Mouse (Mus musculus) MEL (cell line): ENCODE results near the gene Eno2. TPM values are rescaled to one million over a fixed set of nuclear protein-coding genes. Genes with fewer than 3 reads are reported as not detected.

Experiments
- DNase-seq: peaks from one replicate; pipeline ENCODE4 v3.0.0; 2011; ENCODE audit warnings: low read depth, low spot score
- H3K27ac ChIP-seq: 2 replicates; pipeline ENCODE4 v1.5.1; 2012; ENCODE audit warnings: low read depth, mild to moderate bottlenecking, control low read depth, low read length, moderate library complexity; ENCODE audit not compliant: control insufficient read depth
- H3K27me3 ChIP-seq, 2 experiments: fragments of 150-350 bp in 1 of 2; sonication (generic) in 1 of 2; 2 replicates each; pipeline ENCODE4 v1.6.1; 2012; ENCODE audit warnings: low read length in 2 of 2, mild to moderate bottlenecking in 2 of 2, improper control_type of control experiment in 1 of 2, moderate library complexity in 1 of 2; ENCODE audit not compliant: insufficient read depth in 2 of 2, control insufficient read depth in 1 of 2
- H3K36me3 ChIP-seq, 2 experiments: 2 replicates each; pipeline ENCODE4 v1.6.1; 2012 to 2014; ENCODE audit warnings: low read length in 2 of 2, improper control_type of control experiment in 1 of 2, inconsistent platforms in 1 of 2, mild to moderate bottlenecking in 1 of 2; ENCODE audit not compliant: insufficient read depth in 2 of 2, control insufficient read depth in 1 of 2
- H3K4me1 ChIP-seq, 2 experiments: fragments of 150-350 bp in 1 of 2; sonication (generic) in 1 of 2; 2 replicates each; pipeline ENCODE4 v1.6.1; 2012; ENCODE audit warnings: low read length in 2 of 2, improper control_type of control experiment in 1 of 2, mild to moderate bottlenecking in 1 of 2; ENCODE audit not compliant: insufficient read depth in 2 of 2, control insufficient read depth in 1 of 2
- H3K4me3 ChIP-seq, 2 experiments: fragments of 150-350 bp in 1 of 2; sonication (generic) in 1 of 2; 2 replicates each; pipeline ENCODE4 v1.5.1; 2012; ENCODE audit warnings: low read depth in 2 of 2, low read length in 2 of 2, mild to moderate bottlenecking in 2 of 2, moderate library complexity in 2 of 2, control low read depth in 1 of 2, improper control_type of control experiment in 1 of 2; ENCODE audit not compliant: control insufficient read depth in 1 of 2, insufficient read depth in 1 of 2
- H3K79me2 ChIP-seq: 2 replicates; pipeline ENCODE4 v1.6.1; 2012; ENCODE audit warnings: mild to moderate bottlenecking, low read length, moderate library complexity; ENCODE audit not compliant: control insufficient read depth, poor library complexity, insufficient read depth
- H3K9ac ChIP-seq: 2 replicates; pipeline ENCODE4 v1.6.1; 2012; ENCODE audit warnings: low read depth, mild to moderate bottlenecking, control low read depth, low read length, moderate library complexity; ENCODE audit not compliant: control insufficient read depth, poor library complexity, severe bottlenecking
- H3K9me3 ChIP-seq: fragments of 150-350 bp; sonication (generic); replicated peaks from 2 replicates; pipeline ENCODE4 v1.6.1; 2012; ENCODE audit warnings: mild to moderate bottlenecking, low read length, improper control_type of control experiment, moderate library complexity; ENCODE audit not compliant: insufficient read depth
- BHLHE40 ChIP-seq: IDR thresholded peaks from 2 replicates; pipeline ENCODE4 v1.6.1; 2012; ENCODE audit warnings: low read depth, mild to moderate bottlenecking, inconsistent platforms, low read length, improper control_type of control experiment, borderline replicate concordance
- CHD1 ChIP-seq: IDR thresholded peaks from 2 replicates; pipeline ENCODE4 v1.6.1; 2012; ENCODE audit warnings: low read depth, mild to moderate bottlenecking, inconsistent platforms, low read length, improper control_type of control experiment
- CHD2 ChIP-seq: IDR thresholded peaks from 2 replicates; pipeline ENCODE4 v1.6.1; 2011; ENCODE audit warnings: low read length, improper control_type of control experiment
- E2F4 ChIP-seq: IDR thresholded peaks from 2 replicates; pipeline ENCODE4 v1.6.1; 2011; ENCODE audit warnings: low read depth, low read length, improper control_type of control experiment, borderline replicate concordance
- ELF1 ChIP-seq: IDR thresholded peaks from 2 replicates; pipeline ENCODE4 v1.6.1; 2014; ENCODE audit warnings: low read depth, mild to moderate bottlenecking, inconsistent platforms, low read length, improper control_type of control experiment, moderate library complexity
- GABPA ChIP-seq: IDR thresholded peaks from 2 replicates; pipeline ENCODE4 v1.6.1; 2012; ENCODE audit warnings: low read depth, mild to moderate bottlenecking, inconsistent platforms, low read length, improper control_type of control experiment, moderate library complexity
- GATA1 ChIP-seq: IDR thresholded peaks from 2 replicates; pipeline ENCODE4 v1.6.1; 2011; ENCODE audit warnings: low read depth, low read length, improper control_type of control experiment
- HCFC1 ChIP-seq: IDR thresholded peaks from 2 replicates; pipeline ENCODE4 v1.6.1; 2012; ENCODE audit warnings: low read depth, mild to moderate bottlenecking, inconsistent platforms, low read length, improper control_type of control experiment, moderate library complexity
- JUND ChIP-seq: IDR thresholded peaks from 2 replicates; pipeline ENCODE4 v1.6.1; 2011; ENCODE audit warnings: low read depth, mild to moderate bottlenecking, improper control_type of control experiment, low read length
- KAT2A ChIP-seq: conservative IDR thresholded peaks from 2 replicates; pipeline ENCODE4 v1.6.1; 2012; ENCODE audit warnings: low read depth, low read length, improper control_type of control experiment, inconsistent platforms
- MAX ChIP-seq: IDR thresholded peaks from 2 replicates; pipeline ENCODE4 v1.6.1; 2011; ENCODE audit warnings: low read length, improper control_type of control experiment
- MAZ ChIP-seq: IDR thresholded peaks from 2 replicates; pipeline ENCODE4 v1.6.1; 2012; ENCODE audit warnings: low read depth, mild to moderate bottlenecking, inconsistent platforms, low read length, improper control_type of control experiment
- MEF2A ChIP-seq: IDR thresholded peaks from 2 replicates; pipeline ENCODE4 v1.6.1; 2014; ENCODE audit warnings: low read depth, mild to moderate bottlenecking, inconsistent platforms, low read length, improper control_type of control experiment; ENCODE audit not compliant: poor library complexity, insufficient replicate concordance, severe bottlenecking; ENCODE audit errors: extremely low read depth
- MXI1 ChIP-seq: IDR thresholded peaks from 2 replicates; pipeline ENCODE4 v1.6.1; 2011; ENCODE audit warnings: mild to moderate bottlenecking, low read depth, low read length, improper control_type of control experiment
- MYB ChIP-seq: IDR thresholded peaks from 2 replicates; pipeline ENCODE4 v1.6.1; 2011; ENCODE audit warnings: mild to moderate bottlenecking, low read depth, low read length, improper control_type of control experiment
- MYC ChIP-seq: IDR thresholded peaks from 2 replicates; pipeline ENCODE4 v1.6.1; 2011; ENCODE audit warnings: low read depth, mild to moderate bottlenecking, low read length, improper control_type of control experiment, moderate library complexity
- NRF1 ChIP-seq: IDR thresholded peaks from 2 replicates; pipeline ENCODE4 v1.6.1; 2014; ENCODE audit warnings: low read depth, mild to moderate bottlenecking, inconsistent platforms, low read length, improper control_type of control experiment, moderate library complexity; ENCODE audit not compliant: poor library complexity, insufficient read depth, severe bottlenecking
- POLR2AphosphoS2 ChIP-seq: IDR thresholded peaks from 2 replicates; pipeline ENCODE4 v1.6.1; 2011; ENCODE audit warnings: low read length, improper control_type of control experiment
- RCOR1 ChIP-seq: IDR thresholded peaks from 2 replicates; pipeline ENCODE4 v1.6.1; 2012; ENCODE audit warnings: low read depth, mild to moderate bottlenecking, inconsistent platforms, low read length, improper control_type of control experiment
- SMC3 ChIP-seq: IDR thresholded peaks from 2 replicates; pipeline ENCODE4 v1.6.1; 2011; ENCODE audit warnings: low read depth, low read length, improper control_type of control experiment
- TAL1 ChIP-seq: IDR thresholded peaks from 2 replicates; pipeline ENCODE4 v1.6.1; 2012; ENCODE audit warnings: mild to moderate bottlenecking, inconsistent platforms, low read length, moderate library complexity, mixed read lengths
- TBP ChIP-seq: IDR thresholded peaks from 2 replicates; pipeline ENCODE4 v1.8.0; 2011; ENCODE audit warnings: low read depth, low read length, improper control_type of control experiment
- UBTF ChIP-seq: IDR thresholded peaks from 2 replicates; pipeline ENCODE4 v1.6.1; 2012; ENCODE audit warnings: low read depth, mild to moderate bottlenecking, inconsistent platforms, low read length, improper control_type of control experiment, moderate library complexity, borderline replicate concordance; ENCODE audit not compliant: insufficient read depth
- USF2 ChIP-seq, 2 experiments: IDR thresholded peaks; 2 replicates each; pipeline ENCODE4 v1.6.1; 2011 to 2012; ENCODE audit warnings: improper control_type of control experiment in 2 of 2, low read length in 2 of 2, borderline replicate concordance in 1 of 2, inconsistent platforms in 1 of 2, low read depth in 1 of 2, mild to moderate bottlenecking in 1 of 2; ENCODE audit not compliant: insufficient read depth in 1 of 2
- ZC3H11A ChIP-seq: IDR thresholded peaks from 2 replicates; pipeline ENCODE4 v1.6.1; 2012; ENCODE audit warnings: low read depth, mild to moderate bottlenecking, inconsistent platforms, low read length, improper control_type of control experiment
- ZKSCAN1 ChIP-seq: IDR thresholded peaks from 2 replicates; pipeline ENCODE4 v1.6.1; 2012; ENCODE audit warnings: low read depth, mild to moderate bottlenecking, inconsistent platforms, low read length, improper control_type of control experiment, moderate library complexity
- ZMIZ1 ChIP-seq: IDR thresholded peaks from 2 replicates; pipeline ENCODE4 v1.6.1; 2012; ENCODE audit warnings: low read depth, mild to moderate bottlenecking, inconsistent platforms, low read length, improper control_type of control experiment, moderate library complexity
- polyA plus RNA-seq, 2 experiments: library from polyadenylated mRNA; stranded (reverse) in 1 of 2; unstranded in 1 of 2; fragments of >175 nt in 1 of 2; fragments of >200 nt in 1 of 2; gene quantifications; 2 replicates each; pipeline versions ENCODE4 v1.2.1 to v1.2.4; 2012; ENCODE audit warnings: low replicate concordance in 2 of 2, low read depth in 1 of 2; ENCODE audit not compliant: insufficient read length in 2 of 2, insufficient read depth in 1 of 2, missing spikeins in 1 of 2
- total RNA-seq: library from RNA; depleted of rRNA; stranded (reverse); fragments of 300-350 nt; gene quantifications from 2 replicates; pipeline ENCODE4 v1.2.3, GENCODE M21; 2012

Gene Eno2
- total and polyA plus RNA-seq, 3 experiments, result 3.2 to 12.5 TPM; not detected in 1

DNA sequence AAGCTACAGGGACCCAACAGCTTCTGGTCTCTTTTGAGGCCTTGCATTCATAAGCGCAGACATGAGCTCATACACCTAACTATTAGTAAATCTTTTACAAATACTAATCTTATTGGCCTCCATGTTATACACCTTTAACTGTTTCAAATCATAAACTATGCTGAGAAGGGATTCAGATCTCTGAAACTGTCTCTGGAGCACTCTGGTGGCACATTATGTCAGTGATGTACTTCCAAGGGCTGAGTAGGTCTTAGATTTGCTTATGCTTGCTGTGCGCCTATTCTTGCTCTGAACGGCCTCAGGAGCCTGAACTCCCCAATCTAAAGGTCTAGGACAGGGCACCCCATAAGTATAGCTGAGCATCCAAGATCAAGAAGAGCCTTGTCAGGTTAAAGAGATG is 27.6 kb downstream of the Eno2 start:
- Histone ChIP-seq H3K79me2 (peaks cover 1% of the 10 kb centered on the region; the same call in 1 of the 2 replicates), H3K27me3 (no peaks in the 10 kb centered on the region), H3K9ac (peak overlapping the region; percentile 72), H3K36me3 (peaks cover 0 to 12% of the 10 kb centered on the region in 2 experiments; a peak in 2 of 4 replicates), H3K27ac (peak overlapping the region; percentile 96), H3K9me3 (no peaks in the 10 kb centered on the region), H3K4me3 (peak overlapping the region; percentile 10 to 18; a peak in 3 of 4 replicates), H3K4me1 (peaks cover 2 to 13% of the 10 kb centered on the region in 2 experiments; a peak in 3 of 4 replicates)
- no peak for DNase-seq
- TF ChIP-seq TBP (no peak), ZC3H11A (no peak), ZKSCAN1 (no peak), E2F4 (no peak), MXI1 (peak; percentile 15; the same call in 1 of the 2 replicates), TAL1 (no peak), UBTF (no peak), POLR2AphosphoS2 (no peak)

DNA sequence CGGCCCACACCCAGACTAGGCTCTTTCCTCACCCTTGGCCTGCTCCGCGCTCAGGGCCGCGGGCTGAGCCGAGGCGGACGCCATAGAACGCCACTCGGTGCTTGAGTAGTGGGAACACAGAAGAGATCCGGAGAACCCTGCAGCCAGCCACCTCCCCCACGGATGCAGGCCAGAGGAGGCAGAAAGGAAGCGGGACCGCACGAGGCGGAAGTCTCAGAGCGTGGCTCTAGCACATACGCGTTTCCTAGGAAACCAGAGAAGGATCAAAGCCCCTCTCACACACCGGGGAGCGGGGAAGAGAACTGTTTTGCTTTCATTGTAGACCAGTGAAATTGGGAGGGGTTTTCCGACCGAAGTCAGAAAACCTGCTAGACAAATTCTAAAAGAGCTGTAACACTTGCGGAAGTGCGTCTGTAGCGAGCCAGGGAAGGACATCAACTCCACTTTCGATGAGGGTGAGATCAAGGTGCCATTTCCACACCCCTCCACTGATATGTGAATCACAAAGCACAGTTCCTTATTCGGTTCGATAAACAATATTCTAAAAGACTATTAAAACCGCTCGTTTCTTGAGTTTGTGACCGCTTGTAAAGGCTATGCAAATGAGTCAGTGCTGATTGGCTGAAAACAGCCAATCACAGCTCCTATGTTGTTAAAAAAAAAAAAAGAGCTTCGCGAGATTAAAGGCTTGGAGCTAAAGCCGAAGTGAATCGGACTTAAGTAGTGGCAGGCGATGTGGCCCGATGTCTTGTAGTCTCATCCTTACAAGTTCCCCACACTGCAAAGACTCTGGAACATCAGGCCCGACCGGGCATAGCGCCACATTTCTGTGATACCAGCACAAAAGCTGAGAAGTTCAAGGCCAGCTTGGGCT is 28.3 kb downstream of the Eno2 start, which contains the start of gene Grcc10:
Gene Grcc10 (minus strand): TSS at position 487 of the 874 bp plus-strand sequence.
- peaks cover 2 to 13% of the 10 kb centered on the region in 2 experiments; a peak in 3 of 4 replicates for H3K4me1 ChIP-seq
- peak; percentile 99 for DNase-seq
- H3K36me3 ChIP-seq, result peaks cover 0 to 12% of the 10 kb centered on the region in 2 experiments; a peak in 2 of 4 replicates
- no peaks in the 10 kb centered on the region for H3K27me3 ChIP-seq
- peak within 1 kb of the TSS; percentile 96 for H3K27ac ChIP-seq
- H3K9ac ChIP-seq, result peak within 1 kb of the TSS; percentile 72
- peak within 1 kb of the TSS; percentile 28 to 68 for H3K4me3 ChIP-seq
- H3K9me3 ChIP-seq, result no peaks in the 10 kb centered on the region
- peaks cover 1% of the 10 kb centered on the region; the same call in 1 of the 2 replicates for H3K79me2 ChIP-seq
- TF ChIP-seq MEF2A (peak; percentile 70; the same call in 1 of the 2 replicates), CHD2 (peak; percentile 93), HCFC1 (peak; percentile 84), CHD1 (no peak), BHLHE40 (no peak), GABPA (no peak), SMC3 (peak; percentile 28), RCOR1 (peak; percentile 54; the same call in 1 of the 2 replicates), MYB (no peak), UBTF (peak; percentile 97; the same call in 1 of the 2 replicates), MAX (0 out of 2 replicates have a peak, but pooled peaks have one; percentile 36), MAZ (peak; percentile 87; the same call in 1 of the 2 replicates), GATA1 (0 out of 2 replicates have a peak, but pooled peaks have one; percentile 32), KAT2A (peak; percentile 50; the same call in 1 of the 2 replicates), NRF1 (no peak), MYC (peak; percentile 67; the same call in 1 of the 2 replicates), JUND (peak; percentile 88), ZMIZ1 (peak; percentile 100), TBP (peak; percentile 100), ELF1 (peak; percentile 81), ZKSCAN1 (peak; percentile 67; the same call in 1 of the 2 replicates), ZC3H11A (no peak), USF2 (IDR thresholded peaks at IDR 0.05; ENCODE audit: borderline replicate concordance in 1 of 2, insufficient read depth in 1 of 2, low read depth in 1 of 2, low read length in 2 of 2) (no peak)
